Mouse (Mus musculus) liver, adult 2 months (tissue): Measurements from ENCODE around the gene Slc7a8.

Experiments used
- CTCF ChIP-seq: fragments of 200-500 bp; IDR thresholded peaks from 2 replicates; pipeline ENCODE4 v1.5.1; 2011; ENCODE audit warnings: low read depth, low read length, control low read depth
- POLR2A ChIP-seq: fragments of 200-500 bp; IDR thresholded peaks from 2 replicates; pipeline ENCODE4 v1.6.1; 2011; ENCODE audit warnings: low read length, control low read depth; ENCODE audit not compliant: insufficient read depth; ENCODE audit errors: extremely low read depth

DNA sequence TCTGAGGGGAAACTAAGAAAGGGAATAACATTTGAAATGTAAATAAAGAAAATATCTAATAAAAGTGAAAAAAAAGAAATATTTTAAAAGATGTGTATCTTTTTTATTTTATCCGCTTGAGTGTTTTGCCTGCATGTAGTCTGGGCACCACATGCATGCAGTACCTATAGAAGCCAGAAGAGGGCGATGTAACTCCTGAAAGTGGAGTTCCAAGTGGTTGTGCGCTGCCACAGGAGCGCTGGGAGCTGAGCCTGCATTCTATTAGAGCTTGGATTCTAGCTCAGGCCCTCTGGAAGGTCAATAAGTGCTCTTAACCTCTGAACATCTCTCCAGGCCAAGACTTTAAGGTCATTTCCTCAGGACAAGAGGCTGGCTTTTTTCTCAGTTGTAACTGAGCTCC lies 5.5 kb upstream of the Slc7a8 start:
- TF ChIP-seq CTCF (peak; percentile 47), POLR2A (no peak)
